ENCODE assay signal across 38 mouse cellular contexts in the genomic region with DNA sequence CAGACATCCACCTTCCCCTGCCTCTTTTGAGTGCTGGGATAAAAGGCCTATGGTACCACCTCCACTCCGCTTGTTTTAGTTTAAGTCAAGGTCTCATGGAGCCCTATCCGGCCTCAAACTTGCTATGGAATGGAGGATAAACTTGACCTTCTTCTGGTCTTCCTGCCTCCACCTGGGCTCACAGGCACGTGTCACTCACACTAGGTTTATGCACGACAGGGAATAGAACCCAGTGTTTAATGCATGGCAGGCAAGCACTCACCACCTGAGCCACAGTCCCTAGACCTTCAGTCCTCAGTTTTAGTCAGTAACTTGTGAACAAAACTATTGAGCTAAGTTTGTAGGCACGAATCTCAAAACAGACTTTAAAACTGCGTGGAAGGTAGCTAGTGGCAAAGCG. TPM values are rescaled to one million over a fixed set of nuclear protein-coding genes. Genes with fewer than 3 reads are reported as not detected.
A peak's percentile ranks its signal among the peaks of the same experiment; 100 is the strongest.
DNase-seq lines count a peak whose midpoint lies in the region; ATAC-seq and TF ChIP-seq lines count a peak whose summit lies in the region.
"Had no signal": no experiment of that assay in that cellular context is flagged by ENCODE, and none has a peak within 500 bp of the region (broad histone marks: within the 10 kb centered on the region; RNA-seq: fewer than 3 reads in every experiment).

No protein-coding gene starts in this region.

- peak overlapping the region; percentile 91; the same call in 1 of the 2 replicates for H3K4me3 ChIP-seq in thymus, adult 2 months (ENCODE audit: control insufficient read depth, insufficient read depth, low read length)
- peak overlapping the region; percentile 95 for H3K4me3 ChIP-seq in bone marrow macrophage, adult 2 months (ENCODE audit: insufficient read depth, low read length)
- peak overlapping the region; percentile 49; the same call in 1 of the 2 replicates for H3K4me3 ChIP-seq in liver, embryonic 15.5 days (replicated peaks)
- H3K4me3 ChIP-seq in forebrain, embryonic 11.5 days (ENCODE audit: low read depth, low read length), result no peak overlapping the region
- H3K4me3 ChIP-seq: embryonic facial prominence, embryonic 13.5 days; erythroblast, embryonic 14.5 days; forebrain, embryonic 12.5 days; heart, embryonic 10.5 days; hindbrain, embryonic 12.5 days; intestine, embryonic 15.5 days; limb, embryonic 10.5 days; limb, embryonic 15.5 days; midbrain, embryonic 10.5 days; midbrain, embryonic 15.5 days; neural tube, embryonic 15.5 days had no signal

- H3K4me2 ChIP-seq in liver, embryonic 15.5 days, result peak overlapping the region; percentile 54
- H3K4me2 ChIP-seq in forebrain, embryonic 11.5 days (ENCODE audit: low read depth, low read length, severe bottlenecking), result no peak overlapping the region
- H3K4me2 ChIP-seq: embryonic facial prominence, embryonic 13.5 days; forebrain, embryonic 12.5 days; hindbrain, embryonic 12.5 days; intestine, embryonic 15.5 days; limb, embryonic 15.5 days; midbrain, embryonic 15.5 days; neural tube, embryonic 15.5 days had no signal

- H3K36me3 ChIP-seq in thymus, adult 2 months (ENCODE audit: control insufficient read depth, insufficient read depth, low read length), result peaks cover 24% of the 10 kb centered on the region
- peaks cover 8% of the 10 kb centered on the region; the same call in 1 of the 2 replicates for H3K36me3 ChIP-seq in liver, embryonic 15.5 days (replicated peaks)
- H3K36me3 ChIP-seq in forebrain, embryonic 11.5 days (ENCODE audit: control insufficient read depth, insufficient read depth, low read length), result no peaks in the 10 kb centered on the region
- H3K36me3 ChIP-seq: embryonic facial prominence, embryonic 13.5 days; forebrain, embryonic 12.5 days; heart, embryonic 10.5 days; hindbrain, embryonic 12.5 days; intestine, embryonic 15.5 days; limb, embryonic 10.5 days; limb, embryonic 15.5 days; midbrain, embryonic 10.5 days; midbrain, embryonic 15.5 days; neural tube, embryonic 15.5 days had no signal

- DNase-seq in thymus, adult 2 months, result no peak
- DNase-seq in thymus, postnatal 4 days, result no peak
- no peak for DNase-seq in embryo, embryonic 11 days
- no peak for DNase-seq in frontal cortex, postnatal 36 days (ENCODE audit: low spot score in 2 of 2)
- no peak for DNase-seq in forebrain, embryonic 11.5 days (ENCODE audit: low spot score)
- DNase-seq: adrenal gland, adult 8-10 months; cerebellum, adult 11-12 months; cerebellum, adult 9-11 months; forebrain, postnatal 0 days; gastrocnemius, postnatal 14 days; heart, adult 11 months; heart, postnatal 36 days; kidney, adult 8-10 months; kidney, postnatal 4 days; layer of hippocampus, postnatal 36 days; lung, postnatal 4 days; retina, postnatal 1 day; right cerebral cortex, postnatal 14 days had no signal

- no peaks in the 10 kb centered on the region for H3K27me3 ChIP-seq in thymus, adult 2 months (ENCODE audit: control insufficient read depth, insufficient read depth, low read length)
- no peaks in the 10 kb centered on the region for H3K27me3 ChIP-seq in liver, embryonic 15.5 days
- H3K27me3 ChIP-seq in forebrain, embryonic 11.5 days (ENCODE audit: control insufficient read depth, insufficient read depth, low read length), result no peaks in the 10 kb centered on the region
- H3K27me3 ChIP-seq: embryonic facial prominence, embryonic 13.5 days; forebrain, embryonic 12.5 days; hindbrain, embryonic 12.5 days; intestine, embryonic 15.5 days; limb, embryonic 15.5 days; midbrain, embryonic 15.5 days; neural tube, embryonic 15.5 days had no signal

- H3K9me3 ChIP-seq in liver, embryonic 15.5 days (replicated peaks), result no peaks in the 10 kb centered on the region
- H3K9me3 ChIP-seq in forebrain, embryonic 11.5 days (ENCODE audit: control insufficient read depth, low read length), result no peaks in the 10 kb centered on the region
- H3K9me3 ChIP-seq: embryonic facial prominence, embryonic 13.5 days; forebrain, embryonic 12.5 days; G1E; heart, embryonic 10.5 days; hindbrain, embryonic 12.5 days; intestine, embryonic 15.5 days; limb, embryonic 10.5 days; limb, embryonic 15.5 days; midbrain, embryonic 10.5 days; midbrain, embryonic 15.5 days; neural tube, embryonic 15.5 days had no signal

- no peak for TF ChIP-seq POLR2A in thymus, adult 2 months (IDR thresholded peaks at IDR 0.05; ENCODE audit: control insufficient read depth, extremely low read depth, insufficient read depth, low read length, poor library complexity)
- TF ChIP-seq POLR2A in bone marrow macrophage, adult 2 months (IDR thresholded peaks at IDR 0.05; ENCODE audit: borderline replicate concordance, low read depth, low read length), result no peak

- no peak for ATAC-seq in liver, embryonic 15.5 days (ENCODE audit: insufficient read depth)
- ATAC-seq in forebrain, embryonic 11.5 days (replicated peaks; ENCODE audit: low FRiP score), result no peak
- ATAC-seq: forebrain, postnatal 0 days; hindbrain, postnatal 0 days; intestine, embryonic 15.5 days; midbrain, embryonic 15.5 days had no signal

- H3K9ac ChIP-seq in liver, embryonic 15.5 days, result 0 out of 2 replicates have a peak overlapping the region, but pooled peaks have one; percentile 10
- H3K9ac ChIP-seq in forebrain, embryonic 11.5 days (ENCODE audit: low read length), result no peak overlapping the region
- H3K9ac ChIP-seq: embryonic facial prominence, embryonic 13.5 days; forebrain, embryonic 12.5 days; forebrain, postnatal 0 days; hindbrain, embryonic 12.5 days; intestine, embryonic 15.5 days; limb, embryonic 15.5 days; midbrain, embryonic 15.5 days; neural tube, embryonic 15.5 days had no signal

- peak overlapping the region; percentile 83 for H3K27ac ChIP-seq in thymus, adult 2 months (ENCODE audit: control insufficient read depth, insufficient read depth, low read length)
- peak overlapping the region; percentile 98 for H3K27ac ChIP-seq in bone marrow macrophage, adult 2 months (ENCODE audit: insufficient read depth, low read depth, low read length)
- H3K27ac ChIP-seq in liver, embryonic 15.5 days (replicated peaks), result no peak overlapping the region
- H3K27ac ChIP-seq in forebrain, embryonic 11.5 days (ENCODE audit: low read depth, low read length), result no peak overlapping the region
- H3K27ac ChIP-seq: embryonic facial prominence, embryonic 13.5 days; forebrain, embryonic 12.5 days; heart, embryonic 10.5 days; hindbrain, embryonic 12.5 days; hindbrain, postnatal 0 days; intestine, embryonic 15.5 days; kidney, postnatal 0 days; limb, embryonic 10.5 days; limb, embryonic 15.5 days; midbrain, embryonic 10.5 days; midbrain, embryonic 15.5 days; neural tube, embryonic 15.5 days had no signal

- no peak for TF ChIP-seq CTCF in thymus, adult 2 months (IDR thresholded peaks at IDR 0.05; ENCODE audit: borderline replicate concordance, control insufficient read depth, extremely low read depth, insufficient read depth, low read length, poor library complexity)
- TF ChIP-seq CTCF in bone marrow macrophage, adult 2 months (IDR thresholded peaks at IDR 0.05; ENCODE audit: low read depth, low read length), result no peak

- H3K4me1 ChIP-seq in thymus, adult 2 months (replicated peaks; ENCODE audit: control insufficient read depth, insufficient read depth, low read length), result peaks cover 41% of the 10 kb centered on the region
- peaks cover 52% of the 10 kb centered on the region for H3K4me1 ChIP-seq in bone marrow macrophage, adult 2 months (ENCODE audit: control insufficient read depth, insufficient read depth, low read length)
- peaks cover 26% of the 10 kb centered on the region for H3K4me1 ChIP-seq in liver, embryonic 15.5 days (replicated peaks)
- no peaks in the 10 kb centered on the region for H3K4me1 ChIP-seq in forebrain, embryonic 11.5 days (replicated peaks; ENCODE audit: control insufficient read depth, insufficient read depth, low read length)
- H3K4me1 ChIP-seq: forebrain, embryonic 12.5 days; midbrain, embryonic 15.5 days; neural tube, embryonic 15.5 days had no signal

- WGBS in thymus, adult 2 months, result 73% methylated on average over 7 of the region's 7 CpGs
- 72% methylated on average over 7 of the region's 7 CpGs for WGBS in liver, embryonic 15.5 days (ENCODE audit: insufficient replicate concordance)
- WGBS in forebrain, embryonic 11.5 days, result 90% methylated on average over 7 of the region's 7 CpGs

RNA-seq across cellular contexts. Expression of gene Ptpn6, which starts 7.5 kb away (rescaled TPM):
- polyA plus RNA-seq in thymus, adult 2 months (2012; rRNA removed), result 210 and 212 TPM in 2 replicates
- polyA plus RNA-seq in bone marrow macrophage, adult 2 months (2012; ENCODE audit: insufficient read depth, insufficient read length, missing spikeins), result 583 and 614 TPM in 2 replicates
- 38.1 and 43.7 TPM in 2 replicates for polyA plus RNA-seq in liver, embryonic 15.5 days (2015; fragmentation: Nextera tagmentation; extraction: Ambion mirVana)
- 4.8 and 4.9 TPM in 2 replicates for polyA plus RNA-seq in forebrain, embryonic 11.5 days (2014; fragmentation: Nextera tagmentation; extraction: Ambion mirVana)

RNA-seq across cellular contexts. Expression of gene Grcc10, which starts 10.1 kb away (rescaled TPM):
- 265 and 352 TPM in 2 replicates for polyA plus RNA-seq in thymus, adult 2 months (2012; rRNA removed)
- polyA plus RNA-seq in bone marrow macrophage, adult 2 months (2012; ENCODE audit: insufficient read depth, insufficient read length, missing spikeins), result 221 and 253 TPM in 2 replicates
- 75.9 and 76.4 TPM in 2 replicates for polyA plus RNA-seq in liver, embryonic 15.5 days (2015; fragmentation: Nextera tagmentation; extraction: Ambion mirVana)
- polyA plus RNA-seq in forebrain, embryonic 11.5 days (2014; fragmentation: Nextera tagmentation; extraction: Ambion mirVana), result 509 and 514 TPM in 2 replicates

RNA-seq across cellular contexts. Expression of gene Phb2, which starts 18.9 kb away (rescaled TPM):
- 150 and 171 TPM in 2 replicates for polyA plus RNA-seq in thymus, adult 2 months (2012; rRNA removed)
- 94.1 and 97.8 TPM in 2 replicates for polyA plus RNA-seq in bone marrow macrophage, adult 2 months (2012; ENCODE audit: insufficient read depth, insufficient read length, missing spikeins)
- polyA plus RNA-seq in liver, embryonic 15.5 days (2015; fragmentation: Nextera tagmentation; extraction: Ambion mirVana), result 242 and 243 TPM in 2 replicates
- polyA plus RNA-seq in forebrain, embryonic 11.5 days (2014; fragmentation: Nextera tagmentation; extraction: Ambion mirVana), result 376 and 404 TPM in 2 replicates

RNA-seq across cellular contexts. Expression of gene Emg1, which starts 19.1 kb away (rescaled TPM):
- 203 and 210 TPM in 2 replicates for polyA plus RNA-seq in thymus, adult 2 months (2012; rRNA removed)
- polyA plus RNA-seq in bone marrow macrophage, adult 2 months (2012; ENCODE audit: insufficient read depth, insufficient read length, missing spikeins), result 48.2 and 54.9 TPM in 2 replicates
- polyA plus RNA-seq in liver, embryonic 15.5 days (2015; fragmentation: Nextera tagmentation; extraction: Ambion mirVana), result 122 and 128 TPM in 2 replicates
- 227 and 228 TPM in 2 replicates for polyA plus RNA-seq in forebrain, embryonic 11.5 days (2014; fragmentation: Nextera tagmentation; extraction: Ambion mirVana)

RNA-seq across cellular contexts. Expression of gene Gm45234, which starts 24.8 kb away (rescaled TPM):
- polyA plus RNA-seq in thymus, adult 2 months (2012; rRNA removed), result not detected in 2 replicates
- polyA plus RNA-seq in bone marrow macrophage, adult 2 months (2012; ENCODE audit: insufficient read depth, insufficient read length, missing spikeins), result not detected in 2 replicates
- polyA plus RNA-seq in liver, embryonic 15.5 days (2015; fragmentation: Nextera tagmentation; extraction: Ambion mirVana), result not detected in 2 replicates
- polyA plus RNA-seq in forebrain, embryonic 11.5 days (2014; fragmentation: Nextera tagmentation; extraction: Ambion mirVana), result not detected in 2 replicates
- polyA plus RNA-seq: C2C12; embryonic facial prominence, embryonic 13.5 days; forebrain, embryonic 12.5 days; G1E; heart, embryonic 10.5 days; heart, embryonic 16.5 days; hindbrain, embryonic 12.5 days; hindbrain, postnatal 0 days; intestine, embryonic 15.5 days; kidney, postnatal 0 days; limb, embryonic 10.5 days; lung, embryonic 16.5 days; midbrain, embryonic 10.5 days; midbrain, embryonic 15.5 days; neural tube, embryonic 15.5 days; thymus, postnatal 0 days had no signal

Comparison
In these comparisons a context has a peak if more than half of its experiments do, and no peak if none do; other contexts are left out.
1. H3K27ac ChIP-seq: peak in thymus, adult 2 months (single experiment) and bone marrow macrophage, adult 2 months (single experiment); none in liver, embryonic 15.5 days (single experiment) and forebrain, embryonic 11.5 days (single experiment).